Mouse (Mus musculus) liver, embryonic 15.5 days (tissue): ENCODE measurements around the gene Ap1g1. TPM values are rescaled to one million over a fixed set of nuclear protein-coding genes. Genes with fewer than 3 reads are reported as not detected.
A peak's percentile ranks its signal among the peaks of the same experiment; 100 is the strongest.

Source experiments
- ATAC-seq: fragments of 200-750 bp; cut with Nextera tagmentation; 2 replicates; pipeline ENCODE4 v1.8.0; 2017; ENCODE audit warnings: moderate number of reproducible peaks, mild to moderate bottlenecking, moderate library complexity; ENCODE audit not compliant: insufficient read depth
- H3K27ac ChIP-seq: fragments of 300-500 bp; sonication (generic); replicated peaks from 2 replicates; pipeline ENCODE4 v1.5.1; 2015; ENCODE audit warnings: mild to moderate bottlenecking, inconsistent platforms
- H3K27me3 ChIP-seq: fragments of 300-500 bp; sonication (generic); 2 replicates; pipeline ENCODE4 v1.6.1; 2015; ENCODE audit warnings: mild to moderate bottlenecking, inconsistent platforms
- H3K36me3 ChIP-seq: fragments of 300-500 bp; sonication (generic); replicated peaks from 2 replicates; pipeline ENCODE4 v1.6.1; 2015; ENCODE audit warnings: moderate library complexity, mild to moderate bottlenecking, inconsistent platforms
- H3K4me1 ChIP-seq: fragments of 300-500 bp; sonication (generic); replicated peaks from 2 replicates; pipeline ENCODE4 v1.6.1; 2015; ENCODE audit warnings: inconsistent platforms
- H3K4me2 ChIP-seq: fragments of 300-500 bp; sonication (generic); 2 replicates; pipeline ENCODE4 v1.6.1; 2015; ENCODE audit warnings: moderate library complexity, mild to moderate bottlenecking, inconsistent platforms
- H3K4me3 ChIP-seq: fragments of 300-500 bp; sonication (generic); replicated peaks from 2 replicates; pipeline ENCODE4 v1.5.1; 2015; ENCODE audit warnings: mild to moderate bottlenecking, inconsistent platforms
- H3K9ac ChIP-seq: fragments of 300-500 bp; sonication (generic); 2 replicates; pipeline ENCODE4 v1.6.1; 2015; ENCODE audit warnings: moderate library complexity, mild to moderate bottlenecking, inconsistent platforms
- H3K9me3 ChIP-seq: fragments of 300-500 bp; sonication (generic); replicated peaks from 2 replicates; pipeline ENCODE4 v1.6.1; 2016; ENCODE audit warnings: inconsistent platforms
- WGBS: fragments of 180-500 bp; shearing (Covaris S2); methylation state at CpG from one replicate; pipeline ENCODE4 v1.1.7; 2015; ENCODE audit warnings: mixed read lengths; ENCODE audit not compliant: insufficient replicate concordance; 5-methylcytosine and 5-hydroxymethylcytosine counted together
- polyA plus RNA-seq: library from polyadenylated mRNA; unstranded; fragments of >200 nt; fragmentation: Nextera tagmentation; extraction: Ambion mirVana; gene quantifications from 2 replicates; pipeline ENCODE4 v1.2.1, GENCODE M21; 2015

Ap1g1 gene
- polyA plus RNA-seq, 1 experiment from 2014 or later = 14.9 TPM

- WGBS = 73% methylated on average over 3 of the region's 3 CpGs
- no peak overlapping the region for H3K4me3 ChIP-seq
- ATAC-seq = no peak
- no peaks in the 10 kb centered on the region for H3K9me3 ChIP-seq
- H3K27me3 ChIP-seq = no peaks in the 10 kb centered on the region
- H3K9ac ChIP-seq = no peak overlapping the region
- H3K36me3 ChIP-seq = no peaks in the 10 kb centered on the region
- H3K4me1 ChIP-seq = peaks cover 17% of the 10 kb centered on the region
- H3K4me2 ChIP-seq = no peak overlapping the region
- no peak overlapping the region for H3K27ac ChIP-seq
Measured at GRCm38 (mm10) chr8:109810434-109810833, 32.1 kb downstream of the Ap1g1 start.

- 0 out of 2 replicates have a peak overlapping the region, but pooled peaks have one; percentile 24 for H3K27ac ChIP-seq
- no peaks in the 10 kb centered on the region for H3K9me3 ChIP-seq
- peaks cover 16% of the 10 kb centered on the region for H3K4me1 ChIP-seq
- H3K27me3 ChIP-seq = no peaks in the 10 kb centered on the region
- H3K4me3 ChIP-seq = no peak overlapping the region
- H3K4me2 ChIP-seq = no peak overlapping the region
- H3K9ac ChIP-seq = no peak overlapping the region
- H3K36me3 ChIP-seq = no peaks in the 10 kb centered on the region
- no peak for ATAC-seq
- WGBS = 49% methylated on average over 2 of the region's 2 CpGs
Measured at GRCm38 (mm10) chr8:109815268-109815667, 36.9 kb downstream of the Ap1g1 start.

- Histone ChIP-seq H3K4me3 (no peak overlapping the region), H3K9me3 (no peaks in the 10 kb centered on the region), H3K4me1 (peaks cover 10% of the 10 kb centered on the region), H3K27ac (no peak overlapping the region), H3K36me3 (0 out of 2 replicates have a peak, but pooled peaks cover 2% of the 10 kb centered on the region), H3K9ac (no peak overlapping the region), H3K4me2 (no peak overlapping the region), H3K27me3 (no peaks in the 10 kb centered on the region)
- WGBS = 39% methylated on average over 1 of the region's 1 CpGs
- ATAC-seq = no peak
Measured at GRCm38 (mm10) chr8:109817933-109818332, 39.6 kb downstream of the Ap1g1 start.

GRCm38 (mm10) chr8:109823561-109823960 lies 45.2 kb downstream of the Ap1g1 start:
- Histone ChIP-seq H3K9ac (no peak overlapping the region), H3K4me1 (peaks cover 6% of the 10 kb centered on the region; the same call in 1 of the 2 replicates), H3K36me3 (peaks cover 18% of the 10 kb centered on the region), H3K9me3 (no peaks in the 10 kb centered on the region), H3K4me2 (no peak overlapping the region), H3K27ac (no peak overlapping the region), H3K27me3 (no peaks in the 10 kb centered on the region), H3K4me3 (no peak overlapping the region)
- no peak for ATAC-seq
- 82% methylated on average over 2 of the region's 2 CpGs for WGBS

- H3K4me3 ChIP-seq = no peak overlapping the region
- no peaks in the 10 kb centered on the region for H3K27me3 ChIP-seq
- H3K9ac ChIP-seq = no peak overlapping the region
- 45% methylated on average over 2 of the region's 2 CpGs for WGBS
- ATAC-seq = peak; percentile 57; the same call in 1 of the 2 replicates
- H3K4me1 ChIP-seq = peaks cover 8% of the 10 kb centered on the region
- H3K9me3 ChIP-seq = no peaks in the 10 kb centered on the region
- peaks cover 47% of the 10 kb centered on the region for H3K36me3 ChIP-seq
- H3K4me2 ChIP-seq = no peak overlapping the region
- H3K27ac ChIP-seq = no peak overlapping the region
Measured at GRCm38 (mm10) chr8:109839822-109840221, 61.5 kb downstream of the Ap1g1 start.

- Histone ChIP-seq H3K9me3 (no peaks in the 10 kb centered on the region), H3K36me3 (peaks cover 68% of the 10 kb centered on the region), H3K27ac (no peak overlapping the region), H3K9ac (no peak overlapping the region), H3K4me3 (no peak overlapping the region), H3K4me2 (no peak overlapping the region), H3K27me3 (no peaks in the 10 kb centered on the region), H3K4me1 (peaks cover 11% of the 10 kb centered on the region)
- ATAC-seq = peak; percentile 54; the same call in 1 of the 2 replicates
- 81% methylated on average over 1 of the region's 1 CpGs for whole genome bisulfite sequencing
Measured at GRCm38 (mm10) chr8:109842468-109842867, 64.1 kb downstream of the Ap1g1 start.

- Histone ChIP-seq H3K27ac (peak overlapping the region; percentile 33; the same call in 1 of the 2 replicates), H3K4me3 (no peak overlapping the region), H3K4me1 (peaks cover 15% of the 10 kb centered on the region), H3K4me2 (no peak overlapping the region), H3K9me3 (no peaks in the 10 kb centered on the region), H3K27me3 (no peaks in the 10 kb centered on the region), H3K36me3 (peaks cover 87% of the 10 kb centered on the region), H3K9ac (no peak overlapping the region)
- 25% methylated on average over 2 of the region's 2 CpGs for WGBS
- ATAC-seq = peak; percentile 64
Measured at GRCm38 (mm10) chr8:109847866-109848265, 69.5 kb downstream of the Ap1g1 start.

GRCm38 (mm10) chr8:109848981-109849380 lies 70.6 kb downstream of the Ap1g1 start:
- 84% methylated on average over 3 of the region's 3 CpGs for WGBS
- Histone ChIP-seq H3K27ac (no peak overlapping the region), H3K4me3 (no peak overlapping the region), H3K4me1 (peaks cover 15% of the 10 kb centered on the region), H3K4me2 (no peak overlapping the region), H3K27me3 (no peaks in the 10 kb centered on the region), H3K9ac (no peak overlapping the region), H3K9me3 (no peaks in the 10 kb centered on the region), H3K36me3 (peaks cover 86% of the 10 kb centered on the region)
- no peak for ATAC-seq

- ATAC-seq = peak; percentile 65; the same call in 1 of the 2 replicates
- Histone ChIP-seq H3K9me3 (no peaks in the 10 kb centered on the region), H3K9ac (no peak overlapping the region), H3K27me3 (no peaks in the 10 kb centered on the region), H3K4me3 (no peak overlapping the region), H3K4me2 (no peak overlapping the region), H3K36me3 (peaks cover 82% of the 10 kb centered on the region), H3K27ac (no peak overlapping the region), H3K4me1 (peaks cover 3% of the 10 kb centered on the region)
- 31% methylated on average over 6 of the region's 6 CpGs for WGBS
Measured at GRCm38 (mm10) chr8:109853423-109853822, 75.1 kb downstream of the Ap1g1 start.

GRCm38 (mm10) chr8:109854522-109854921 lies 76.2 kb downstream of the Ap1g1 start:
- WGBS = 73% methylated on average over 4 of the region's 4 CpGs
- no peaks in the 10 kb centered on the region for H3K27me3 ChIP-seq
- H3K4me1 ChIP-seq = no peaks in the 10 kb centered on the region; the same call in 1 of the 2 replicates
- H3K9me3 ChIP-seq = no peaks in the 10 kb centered on the region
- no peak overlapping the region for H3K9ac ChIP-seq
- H3K27ac ChIP-seq = no peak overlapping the region; the same call in 1 of the 2 replicates
- H3K36me3 ChIP-seq = peaks cover 82% of the 10 kb centered on the region
- no peak for ATAC-seq
- H3K4me3 ChIP-seq = no peak overlapping the region
- no peak overlapping the region for H3K4me2 ChIP-seq

GRCm38 (mm10) chr8:109855451-109855850 lies 77.1 kb downstream of the Ap1g1 start:
- WGBS = 85% methylated on average over 6 of the region's 6 CpGs
- H3K9ac ChIP-seq = no peak overlapping the region
- H3K4me2 ChIP-seq = no peak overlapping the region
- ATAC-seq = no peak
- no peak overlapping the region for H3K4me3 ChIP-seq
- no peak overlapping the region for H3K27ac ChIP-seq
- peaks cover 82% of the 10 kb centered on the region for H3K36me3 ChIP-seq
- no peaks in the 10 kb centered on the region; the same call in 1 of the 2 replicates for H3K4me1 ChIP-seq
- no peaks in the 10 kb centered on the region for H3K27me3 ChIP-seq
- no peaks in the 10 kb centered on the region for H3K9me3 ChIP-seq

GRCm38 (mm10) chr8:109863398-109863797 lies 85.0 kb downstream of the Ap1g1 start:
- no peak for ATAC-seq
- H3K4me2 ChIP-seq = peak overlapping the region; percentile 88
- no peaks in the 10 kb centered on the region for H3K27me3 ChIP-seq
- peaks cover 62% of the 10 kb centered on the region for H3K4me1 ChIP-seq
- H3K9me3 ChIP-seq = no peaks in the 10 kb centered on the region
- peaks cover 40% of the 10 kb centered on the region for H3K36me3 ChIP-seq
- peak overlapping the region; percentile 30; the same call in 1 of the 2 replicates for H3K9ac ChIP-seq
- H3K4me3 ChIP-seq = peak overlapping the region; percentile 17
- H3K27ac ChIP-seq = peak overlapping the region; percentile 98
- WGBS = 29% methylated on average over 2 of the region's 2 CpGs
